Mouse (Mus musculus): Measurements from ENCODE around the gene Csrp1.

Gene Csrp1
- long read RNA-seq, experiment 1, transcript Csrp1-201 (6 exons, 1,823 nt) = major isoform, 11 of 13 reads
- long read RNA-seq, experiment 1, partial matches to known transcripts = 2 of 13 reads
- long read RNA-seq, experiment 1, other reads (novel, unspliced or antisense) = 0 of 13 reads
- long read RNA-seq, experiment 2, transcript Csrp1-201 (6 exons, 1,823 nt) = major isoform, 7 of 10 reads
- long read RNA-seq, experiment 2, partial matches to known transcripts = 1 of 10 reads
- long read RNA-seq, experiment 2, other reads (novel, unspliced or antisense) = 2 of 10 reads

GRCm38 (mm10) chr1:135719983-135720382 is at the start of gene Csrp1:
Gene Csrp1, plus strand, starts transcription at chr1:135720061.
- intact Hi-C loops (cut with DNase I) = loop anchor here (1.0 to 2.0 kb wide), 2 partner anchors 33 to 61 kb away; no protein-coding TSS in a partner anchor

DNA sequence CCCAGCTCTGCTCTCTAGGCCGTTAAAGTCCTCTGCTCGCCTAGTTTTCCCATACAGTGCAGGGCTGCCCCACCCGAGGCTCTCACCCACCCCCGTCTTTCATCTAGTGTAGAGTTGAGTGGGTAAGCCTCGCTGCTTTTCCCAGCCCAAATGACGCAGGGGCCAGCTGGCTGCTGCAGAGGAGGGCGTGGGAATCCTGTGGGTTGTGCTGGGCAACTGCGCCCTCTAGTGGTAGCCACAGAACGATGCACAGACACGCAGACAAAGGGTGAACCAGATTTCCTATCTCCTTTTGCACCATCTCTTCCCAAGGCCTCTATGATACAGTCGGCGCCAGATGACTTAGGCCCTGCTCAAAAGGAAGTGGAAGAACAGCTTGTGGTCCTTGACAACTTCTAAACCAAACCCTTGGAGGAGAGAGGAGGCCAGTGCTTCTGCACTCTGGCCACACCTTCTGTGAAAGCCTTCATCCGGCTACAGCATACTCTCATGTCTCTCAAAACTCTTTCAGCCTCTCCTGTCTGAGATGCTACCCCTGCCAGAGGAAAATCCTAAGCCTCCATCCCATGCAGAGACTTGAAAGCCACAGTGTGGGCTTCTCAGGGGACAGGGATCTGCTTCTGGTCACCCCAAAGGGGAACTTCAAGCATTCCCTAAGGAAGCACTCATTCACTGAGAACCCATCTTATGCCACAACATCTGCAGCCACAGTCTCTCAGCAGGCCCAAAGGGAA is 49.3 kb upstream of the Csrp1 start:
- intact Hi-C loops (cut with DNase I) = loop anchor here (1.0 to 5.0 kb wide), 2 partner anchors 126 to 208 kb away; no protein-coding TSS in a partner anchor

DNA sequence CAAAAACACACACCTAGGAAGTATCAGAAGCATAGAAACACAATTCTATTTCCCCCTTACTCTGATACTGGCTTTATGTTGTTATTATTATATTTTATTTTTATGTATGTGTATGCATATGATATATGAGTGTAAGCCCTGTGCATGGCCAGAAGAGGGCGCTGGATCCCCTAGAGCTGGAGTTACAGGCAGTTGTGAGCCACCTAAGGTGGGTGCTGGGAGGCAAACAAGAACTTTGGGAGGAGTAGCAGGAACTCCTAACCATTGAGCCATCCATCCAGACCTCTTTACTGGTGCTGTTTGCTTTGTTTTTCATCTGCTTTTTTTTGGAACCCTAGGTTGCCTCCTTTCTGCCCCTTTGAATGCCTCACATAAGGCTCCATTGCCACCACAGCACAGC is 48.5 kb upstream of the Csrp1 start:
- intact Hi-C loops (cut with DNase I) = loop anchor here (5.0 kb wide), 1 partner anchor 209 kb away; no protein-coding TSS in a partner anchor

- intact Hi-C loops (cut with DNase I) = loop anchor here (5.0 kb wide), 1 partner anchor 210 kb away; no protein-coding TSS in a partner anchor
Observed at GRCm38 (mm10) chr1:135671956-135672355, 47.9 kb upstream of the Csrp1 start.

DNA sequence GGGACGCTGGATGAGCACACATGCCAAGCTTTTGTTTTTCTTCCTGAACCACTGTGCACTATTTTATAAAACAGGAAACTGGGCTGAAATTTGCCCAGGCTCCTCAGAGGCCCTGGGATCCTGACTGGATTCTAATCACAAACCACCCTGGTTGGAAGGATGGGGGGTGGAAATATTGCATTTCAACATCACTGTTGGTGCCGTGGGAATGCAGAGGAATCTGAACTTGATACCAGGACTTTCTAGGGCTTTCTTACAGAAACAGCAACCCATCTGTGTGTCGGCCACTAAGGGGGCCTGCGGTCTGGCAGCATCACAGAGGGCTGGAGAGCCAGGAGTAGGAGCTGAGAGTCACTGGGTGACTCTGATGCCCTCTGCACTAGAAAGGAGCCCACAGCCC is 47.5 kb upstream of the Csrp1 start:
- intact Hi-C loops (cut with DNase I) = loop anchor here (5.0 kb wide), 1 partner anchor 210 kb away; no protein-coding TSS in a partner anchor

- intact Hi-C loops (cut with DNase I) = loop anchor here (5.0 kb wide), 1 partner anchor 211 kb away; no protein-coding TSS in a partner anchor
Observed at GRCm38 (mm10) chr1:135673423-135673822, 46.4 kb upstream of the Csrp1 start.

DNA sequence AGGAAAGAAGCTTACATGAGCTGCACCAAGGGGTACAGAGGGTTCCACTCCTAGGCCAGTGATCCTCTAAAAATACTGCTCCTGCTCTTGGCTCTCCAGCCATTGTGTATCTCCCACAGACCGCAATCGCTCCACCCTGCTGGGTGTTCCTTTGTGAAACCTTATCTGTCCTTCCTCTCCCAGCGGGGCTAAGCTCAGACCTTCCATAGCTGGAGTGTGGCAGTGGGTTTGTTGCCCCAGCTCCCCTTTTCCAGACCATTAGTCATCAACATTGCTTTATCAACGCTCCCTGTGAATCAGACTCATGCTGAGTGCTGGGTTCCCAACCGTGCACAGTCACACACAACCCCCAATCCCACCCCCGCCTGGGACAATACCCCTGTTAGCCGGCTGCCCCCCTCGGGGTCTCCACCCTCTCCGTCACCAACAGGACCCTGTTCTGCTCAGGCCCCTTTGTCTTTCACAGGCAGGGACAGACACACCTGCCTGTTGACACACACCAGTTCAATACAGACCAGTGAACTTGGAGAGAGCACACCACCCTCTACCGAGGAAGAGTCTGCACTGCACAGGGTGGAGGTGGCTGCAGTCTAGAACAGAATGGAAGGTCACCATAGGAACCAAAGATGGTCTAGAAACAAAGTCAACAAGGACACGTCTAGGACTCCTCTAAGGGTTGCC is 44.3 kb upstream of the Csrp1 start:
- intact Hi-C loops (cut with DNase I) = no loop called here

GRCm38 (mm10) chr1:135676247-135676646 is 43.6 kb upstream of the Csrp1 start:
- intact Hi-C loops (cut with DNase I) = no loop called here

DNA sequence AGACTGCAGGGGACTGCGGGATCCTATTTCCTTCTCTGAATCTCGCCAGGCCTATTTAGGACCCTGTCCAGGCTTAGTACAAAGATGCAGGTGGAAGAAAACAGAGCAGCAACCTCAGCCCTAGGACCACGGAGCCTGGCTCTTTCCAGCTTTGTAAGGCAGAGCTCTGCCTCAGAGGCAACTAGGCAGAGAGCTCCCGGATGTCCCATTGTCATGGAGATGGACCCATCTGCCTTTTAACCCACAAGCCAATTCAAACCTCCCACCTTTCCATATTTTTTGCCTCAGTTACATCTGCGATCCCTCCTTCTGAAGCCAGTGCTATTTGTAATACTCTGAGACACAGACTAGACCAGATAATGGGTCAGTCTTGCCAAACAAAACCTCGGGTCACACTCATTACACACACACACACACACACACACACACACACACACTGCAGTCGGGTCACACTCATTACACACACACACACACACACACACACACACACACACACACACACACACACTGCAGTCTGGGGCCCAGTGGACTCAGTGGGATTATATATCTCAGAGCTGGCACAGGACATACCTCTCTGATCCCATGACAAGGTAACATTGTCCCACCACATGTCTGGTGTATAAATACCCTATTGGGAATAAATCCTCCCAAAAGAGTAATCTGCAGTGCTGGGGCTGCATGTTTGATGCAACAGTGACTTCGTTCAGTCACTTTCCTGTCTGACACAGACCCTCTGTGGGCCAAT is 42.8 kb upstream of the Csrp1 start:
- intact Hi-C loops (cut with DNase I) = no loop called here

- intact Hi-C loops (cut with DNase I) = no loop called here
Observed at GRCm38 (mm10) chr1:135678145-135678544, 41.7 kb upstream of the Csrp1 start.

DNA sequence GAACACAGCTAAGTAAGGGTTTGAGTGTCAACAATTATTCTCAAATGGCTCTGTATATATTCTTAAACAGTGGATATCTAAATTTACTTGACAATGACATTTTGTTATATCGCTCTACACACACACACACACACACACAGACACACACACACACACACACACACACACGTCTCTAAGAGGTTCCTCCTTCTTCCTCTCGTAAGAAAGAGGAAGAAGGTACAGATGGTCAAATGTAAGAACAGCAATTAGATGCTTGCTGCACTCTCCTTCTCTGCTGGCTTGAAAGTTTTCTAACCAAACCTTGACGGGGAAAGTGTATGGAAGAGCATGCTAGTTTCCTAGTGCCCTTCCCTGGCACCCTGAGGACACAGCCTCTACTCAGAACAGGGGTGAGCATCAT is 39.1 kb upstream of the Csrp1 start:
- intact Hi-C loops (cut with DNase I) = no loop called here

- intact Hi-C loops (cut with DNase I) = no loop called here
Observed at GRCm38 (mm10) chr1:135681122-135681521, 38.7 kb upstream of the Csrp1 start.

DNA sequence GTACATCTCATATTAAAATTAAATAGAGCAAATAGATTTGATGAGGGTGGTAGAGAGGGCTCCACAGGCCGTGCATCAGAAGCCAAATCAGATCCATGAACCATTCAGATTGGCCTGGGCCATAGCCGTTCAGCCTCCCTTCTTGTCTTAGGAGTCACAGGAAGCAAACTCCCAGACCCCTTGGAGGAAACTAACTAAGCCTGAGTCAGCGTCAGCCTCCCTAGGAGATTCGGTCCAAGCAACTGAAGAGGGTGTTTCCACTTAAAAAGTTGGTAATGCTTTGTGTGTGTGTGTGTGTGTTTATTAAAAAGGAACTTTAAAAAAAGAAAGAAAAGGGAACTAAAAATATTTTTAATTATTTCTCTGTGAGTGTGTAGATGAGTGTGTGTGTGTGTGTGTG is 35.0 kb upstream of the Csrp1 start:
- intact Hi-C loops (cut with DNase I) = no loop called here

- intact Hi-C loops (cut with DNase I) = no loop called here
Observed at GRCm38 (mm10) chr1:135685316-135685715, 34.5 kb upstream of the Csrp1 start.

DNA sequence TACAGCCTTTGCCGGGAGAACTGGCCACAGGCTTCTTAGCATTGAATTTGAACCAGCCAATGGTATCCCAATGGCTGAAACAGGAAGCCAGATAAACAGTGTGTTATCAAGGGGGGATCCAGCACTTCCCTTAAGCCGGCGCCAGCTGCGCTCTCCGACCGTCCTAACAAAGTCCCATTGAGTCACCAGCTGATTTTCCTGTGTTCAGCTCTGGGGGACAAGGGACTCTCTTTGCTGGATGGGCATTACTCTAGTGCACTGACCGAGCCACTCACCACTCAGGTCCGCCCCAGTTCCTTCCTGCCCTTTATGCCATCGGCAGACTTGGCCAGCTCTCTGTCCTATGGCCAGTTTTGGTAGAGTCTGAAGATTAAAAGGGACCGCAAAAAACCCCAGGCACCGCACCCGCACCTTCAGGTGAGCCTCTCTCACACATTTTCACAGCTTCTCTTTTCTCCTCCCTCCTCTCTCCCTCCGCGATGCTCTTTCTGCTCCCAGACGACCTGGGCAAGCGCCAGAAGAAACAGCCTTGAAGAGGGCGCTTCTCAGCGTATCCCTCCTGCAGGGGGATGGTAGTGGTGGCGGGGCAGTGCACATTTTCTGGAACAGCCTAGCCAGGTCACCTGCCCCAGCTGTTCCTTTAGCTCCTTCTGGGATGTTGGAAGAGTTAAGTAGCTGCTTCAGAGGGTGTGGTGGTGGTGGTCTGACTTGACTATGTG is 32.9 kb upstream of the Csrp1 start:
- intact Hi-C loops (cut with DNase I) = no loop called here

GRCm38 (mm10) chr1:135687771-135688492 is 31.9 kb upstream of the Csrp1 start:
- intact Hi-C loops (cut with DNase I) = no loop called here

DNA sequence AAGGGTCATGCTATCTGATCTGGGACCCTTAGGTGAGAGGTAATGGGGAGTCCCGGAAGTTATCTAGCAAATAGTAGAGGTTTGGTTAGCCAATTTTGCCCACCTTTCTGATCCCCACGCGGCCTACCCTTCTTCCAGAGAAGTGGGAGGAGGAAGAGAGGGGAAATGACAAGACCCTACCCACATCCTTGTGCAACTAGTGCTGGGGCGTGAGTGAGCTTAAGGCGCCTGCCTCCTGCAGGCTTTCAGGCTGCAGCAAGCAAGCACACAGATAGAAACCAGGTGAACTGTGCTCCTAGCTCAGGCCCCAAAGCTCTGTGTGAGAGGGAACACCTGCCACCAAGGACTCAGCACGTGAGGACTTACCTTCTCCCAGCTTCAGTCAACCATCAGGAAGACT is 31.2 kb upstream of the Csrp1 start:
- intact Hi-C loops (cut with DNase I) = loop anchor here (1.0 kb wide), 1 partner anchor 194 kb away; no protein-coding TSS in a partner anchor

DNA sequence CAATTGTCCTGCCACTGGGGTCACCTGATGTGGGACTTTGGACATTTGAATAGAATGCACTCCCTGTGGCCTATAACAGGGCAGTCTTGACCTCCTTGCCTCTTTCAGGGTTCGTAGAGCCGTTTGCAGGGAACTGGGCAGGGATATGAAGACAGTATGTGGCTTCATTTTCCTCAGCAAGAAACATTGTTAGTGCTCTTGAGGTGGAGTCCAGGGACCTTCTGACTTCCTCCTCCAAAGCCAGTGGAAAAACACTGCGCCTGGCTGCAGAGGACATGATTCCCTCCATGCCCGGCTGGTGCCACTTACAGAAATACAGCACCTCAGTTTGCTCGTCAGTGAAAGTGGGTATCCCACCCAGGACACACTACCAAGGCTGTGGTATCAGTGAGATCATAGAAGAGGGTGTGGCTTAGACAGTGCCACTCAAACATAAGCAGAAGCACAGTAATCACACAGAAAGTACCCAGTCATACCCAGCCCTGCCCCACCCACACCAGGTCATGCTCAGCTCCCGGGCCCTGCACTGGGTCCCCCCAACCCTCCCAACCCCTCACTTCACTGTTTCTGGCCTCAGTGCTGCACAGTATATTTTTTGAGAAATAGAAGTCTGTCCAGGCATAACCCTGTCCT is 29.0 kb upstream of the Csrp1 start:
- intact Hi-C loops (cut with DNase I) = no loop called here

- intact Hi-C loops (cut with DNase I) = no loop called here
Observed at GRCm38 (mm10) chr1:135691417-135691815, 28.4 kb upstream of the Csrp1 start.

All from adrenal gland (tissue).